Mouse (Mus musculus) lung, adult 2 months (tissue): ENCODE results near the gene Hist1h2ab. TPM values are rescaled to one million over a fixed set of nuclear protein-coding genes. Genes with fewer than 3 reads are reported as not detected.
"Not testable (repeated sequence)": the region's sequence is repeated elsewhere in the genome, so short reads cannot be mapped to it uniquely, and the experiment has no call there.

ENCODE experiments used
- DNase-seq: peaks from one replicate; pipeline ENCODE4 v3.0.0; 2022
- H3K4me1 ChIP-seq: fragments of 200-500 bp; 2 replicates; pipeline ENCODE4 v1.6.1; 2011; ENCODE audit warnings: low read length; ENCODE audit not compliant: control insufficient read depth, insufficient read depth
- H3K4me3 ChIP-seq: fragments of 200-500 bp; replicated peaks from 2 replicates; pipeline ENCODE3; 2011; ENCODE audit warnings: low read depth, mild to moderate bottlenecking, control low read depth, low read length; ENCODE audit errors: extremely low read depth
- CTCF ChIP-seq: fragments of 200-500 bp; IDR thresholded peaks from 2 replicates; pipeline ENCODE4 v1.5.1; 2011; ENCODE audit warnings: mild to moderate bottlenecking, low read length, control low read depth; ENCODE audit not compliant: insufficient read depth
- POLR2A ChIP-seq: fragments of 200-500 bp; IDR thresholded peaks from 2 replicates; pipeline ENCODE4 v1.6.1; 2011; ENCODE audit warnings: low read depth, mild to moderate bottlenecking, control low read depth, low read length, borderline replicate concordance; ENCODE audit errors: extremely low read depth
- whole genome bisulfite sequencing: fragments of 180-500 bp; shearing (Covaris S2); methylation state at CpG from one replicate; pipeline ENCODE4 v1.1.7; 2018; 5-methylcytosine and 5-hydroxymethylcytosine counted together
- polyA plus RNA-seq: library from polyadenylated mRNA; depleted of rRNA; stranded (reverse); fragments of >200 nt; gene quantifications from 2 replicates; pipeline ENCODE4 v1.2.3, GENCODE M21; 2012

The Hist1h2ab gene
- polyA plus RNA-seq, 1 experiment = 2.0 TPM

DNA sequence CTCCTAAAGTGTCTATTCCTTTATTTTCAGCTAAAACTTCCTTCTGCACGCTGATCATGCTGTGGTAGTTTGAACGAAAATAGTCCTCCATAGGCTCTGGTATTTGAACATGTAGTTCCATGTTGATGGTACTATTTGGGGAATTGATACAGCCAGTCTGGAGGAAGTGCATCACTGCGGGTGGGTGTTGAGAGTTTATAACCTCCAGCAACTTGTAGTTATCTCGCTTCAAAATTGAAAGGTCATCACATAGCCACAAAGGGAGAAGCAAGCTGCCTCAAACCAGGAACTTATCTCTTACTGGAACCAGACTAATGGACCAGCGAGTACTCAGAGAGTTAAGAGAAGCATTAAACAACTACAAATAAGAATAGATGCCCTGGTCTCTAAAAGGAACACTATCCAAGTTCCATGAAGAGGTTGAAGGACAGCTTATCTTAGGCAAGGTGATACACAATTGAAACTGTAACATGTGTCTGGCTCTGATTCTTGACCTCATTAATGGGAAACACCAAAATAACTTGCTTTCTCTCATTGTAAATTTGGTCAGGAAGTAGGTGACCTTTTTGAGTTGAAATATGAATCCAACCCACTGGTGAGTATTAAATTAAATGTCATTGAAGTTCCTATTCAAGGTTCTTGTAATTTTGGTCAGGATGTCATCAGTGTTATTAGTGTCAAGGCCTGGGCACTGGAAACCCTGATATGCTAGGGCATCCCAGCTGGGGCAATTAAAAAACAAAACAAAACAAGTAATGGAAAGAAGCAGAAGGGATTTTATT is 34.5 kb upstream of the Hist1h2ab start:
- H3K4me3 ChIP-seq = no peak overlapping the region
- DNase-seq = no peak
- 78% methylated on average over 5 of the region's 5 CpGs for WGBS
- H3K4me1 ChIP-seq = no peaks in the 10 kb centered on the region
- TF ChIP-seq POLR2A (no peak), CTCF (no peak)

DNA sequence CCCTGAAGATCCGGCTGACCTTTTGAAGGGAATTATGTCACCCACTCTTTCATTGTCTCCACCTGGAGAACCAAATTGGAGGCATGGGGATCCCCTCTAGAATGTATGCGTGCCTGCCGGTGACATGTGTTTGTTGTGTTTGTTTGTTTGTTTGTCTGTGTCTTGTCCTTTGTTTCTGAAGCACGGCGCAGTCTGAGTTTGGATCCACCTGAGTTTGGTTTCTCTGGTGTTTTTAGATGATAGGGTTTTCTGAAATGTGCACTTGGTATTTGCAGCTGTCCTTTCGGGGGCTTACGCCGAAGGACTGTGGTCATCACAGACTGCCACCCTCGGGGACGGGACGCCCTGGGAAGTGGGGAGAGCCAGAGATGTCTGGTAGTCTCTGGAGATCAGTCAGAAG is 33.8 kb upstream of the Hist1h2ab start:
- DNase-seq = no peak
- no peak for TF ChIP-seq POLR2A
- no peak for TF ChIP-seq CTCF
- Histone ChIP-seq H3K4me1 (no peaks in the 10 kb centered on the region), H3K4me3 (no peak overlapping the region)
- 49% methylated on average over 11 of the region's 11 CpGs for WGBS

- not testable (repeated sequence) for H3K4me3 ChIP-seq, DNase-seq, H3K4me1 ChIP-seq
- 19% methylated on average over 2 of the region's 2 CpGs for WGBS
Measured at GRCm38 (mm10) chr13:23717593-23718245, 33.2 kb upstream of the Hist1h2ab start.

DNA sequence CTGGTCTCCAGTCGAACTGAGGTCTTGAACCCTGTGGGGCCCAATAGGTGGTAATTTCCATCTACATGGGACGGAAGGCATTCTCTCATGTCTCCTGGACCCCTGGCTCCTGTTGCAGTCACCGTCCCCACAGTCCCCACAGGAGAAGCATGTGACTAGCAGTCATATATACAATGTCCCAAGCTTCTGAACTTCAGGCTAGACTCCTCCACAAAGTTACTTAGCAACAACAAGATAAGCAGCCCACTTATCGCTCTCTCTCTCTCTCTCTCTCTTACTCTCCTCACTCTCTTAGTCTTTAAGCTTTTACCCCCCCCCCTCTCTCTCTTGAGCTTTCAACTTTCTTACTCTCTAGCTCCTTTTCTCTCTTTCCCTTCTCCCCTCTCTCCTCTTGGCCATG is 26.7 kb upstream of the Hist1h2ab start:
- WGBS = 77% methylated on average over 4 of the region's 4 CpGs
- TF ChIP-seq CTCF (no peak), POLR2A (no peak)
- no peak for DNase-seq

DNA sequence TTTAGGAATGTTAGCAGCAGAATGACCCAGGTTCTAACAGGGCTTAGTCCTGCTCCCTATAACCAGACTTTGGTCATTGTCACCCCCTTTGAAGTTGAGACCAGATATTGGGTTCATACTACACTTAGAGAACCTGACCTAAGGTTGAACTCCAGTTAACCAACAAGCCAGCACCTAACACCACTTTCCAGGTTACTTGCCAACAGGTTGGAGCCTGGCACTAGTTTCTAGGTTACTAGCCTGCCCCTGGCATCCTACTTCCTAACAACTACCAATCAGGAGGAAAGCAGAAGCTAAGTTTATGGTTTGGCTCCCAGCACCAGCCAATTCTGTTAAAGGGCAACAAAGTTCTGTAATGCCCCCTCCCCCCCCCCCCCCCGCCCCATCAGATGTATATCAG is 25.7 kb upstream of the Hist1h2ab start:
- WGBS = 95% methylated on average over 1 of the region's 1 CpGs
- no peak for DNase-seq
- no peaks in the 10 kb centered on the region for H3K4me1 ChIP-seq
- TF ChIP-seq CTCF (no peak), POLR2A (no peak)
- H3K4me3 ChIP-seq = no peak overlapping the region

More for the DNA sequence above, 26.7 kb upstream of the Hist1h2ab start:
- no peaks in the 10 kb centered on the region for H3K4me1 ChIP-seq
- no peak overlapping the region for H3K4me3 ChIP-seq

DNA sequence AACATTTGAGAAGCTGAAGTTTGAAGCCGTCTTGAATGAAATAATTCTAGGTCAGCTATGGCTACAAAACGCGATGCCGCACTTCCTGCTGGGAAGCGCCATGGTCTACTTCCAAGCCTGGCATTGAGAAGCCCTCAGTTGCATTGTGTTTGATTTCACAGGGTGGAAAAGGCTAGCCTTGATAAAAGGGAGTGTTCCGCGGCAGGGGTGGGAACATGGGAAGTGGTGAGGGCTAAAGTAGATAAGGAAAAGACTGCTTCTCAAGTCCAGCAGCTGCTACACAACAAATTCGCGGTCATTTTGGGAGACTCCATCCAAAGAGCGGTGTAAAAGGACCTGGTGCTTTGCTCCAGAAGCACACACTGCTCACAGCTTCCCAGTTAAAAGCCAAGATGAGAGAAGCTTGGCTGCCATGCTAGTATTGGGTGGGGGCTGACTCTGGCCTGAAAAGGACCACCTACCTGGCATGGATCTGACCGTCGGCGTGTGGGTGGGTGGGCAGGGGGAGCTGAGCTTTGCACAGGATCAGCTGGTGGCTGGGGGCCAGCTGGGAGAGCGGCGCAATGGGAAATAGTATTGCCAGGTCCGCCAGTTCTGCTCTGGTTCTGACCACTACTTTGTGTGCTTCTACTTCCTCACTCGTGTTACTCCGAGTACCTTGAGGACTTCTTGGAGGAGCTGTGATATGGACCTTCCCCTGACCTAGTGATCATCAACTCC is 22.3 kb upstream of the Hist1h2ab start:
- DNase-seq = no peak
- 79% methylated on average over 18 of the region's 18 CpGs for WGBS
- TF ChIP-seq CTCF (no peak), POLR2A (no peak)

GRCm38 (mm10) chr13:23729192-23729525 is 21.8 kb upstream of the Hist1h2ab start:
- Histone ChIP-seq H3K4me3 (no peak overlapping the region), H3K4me1 (no peaks in the 10 kb centered on the region)
- no peak for DNase-seq
- no peak for TF ChIP-seq POLR2A
- TF ChIP-seq CTCF = no peak
- 80% methylated on average over 9 of the region's 9 CpGs for WGBS

More for the DNA sequence above, 22.3 kb upstream of the Hist1h2ab start:
- Histone ChIP-seq H3K4me1 (no peaks in the 10 kb centered on the region), H3K4me3 (no peak overlapping the region)

DNA sequence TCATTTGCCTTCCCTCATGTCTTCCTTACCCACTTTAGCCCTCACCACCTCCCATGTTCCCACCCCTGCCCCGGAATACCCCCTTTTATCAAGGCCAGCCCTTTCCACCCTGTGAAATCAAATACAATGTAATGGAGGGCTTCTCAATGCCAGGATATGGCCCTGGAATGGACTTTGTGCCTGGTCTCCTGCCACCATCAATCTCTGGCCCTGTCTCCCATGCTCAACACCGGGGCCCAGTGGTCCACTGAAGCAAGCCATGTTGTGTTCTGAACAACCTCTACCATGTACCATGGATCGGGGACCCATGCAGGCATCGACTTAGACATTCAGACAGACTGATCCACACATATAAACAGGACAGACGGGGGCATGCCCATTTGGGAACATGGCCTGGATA is 21.2 kb upstream of the Hist1h2ab start:
- no peak for DNase-seq
- no peaks in the 10 kb centered on the region for H3K4me1 ChIP-seq
- WGBS = 91% methylated on average over 5 of the region's 5 CpGs
- TF ChIP-seq POLR2A (no peak), CTCF (no peak)
- H3K4me3 ChIP-seq = no peak overlapping the region

GRCm38 (mm10) chr13:23730479-23730878 is 20.4 kb upstream of the Hist1h2ab start:
- H3K4me3 ChIP-seq = no peak overlapping the region
- 32% methylated on average over 8 of the region's 8 CpGs for WGBS
- DNase-seq = no peak

DNA sequence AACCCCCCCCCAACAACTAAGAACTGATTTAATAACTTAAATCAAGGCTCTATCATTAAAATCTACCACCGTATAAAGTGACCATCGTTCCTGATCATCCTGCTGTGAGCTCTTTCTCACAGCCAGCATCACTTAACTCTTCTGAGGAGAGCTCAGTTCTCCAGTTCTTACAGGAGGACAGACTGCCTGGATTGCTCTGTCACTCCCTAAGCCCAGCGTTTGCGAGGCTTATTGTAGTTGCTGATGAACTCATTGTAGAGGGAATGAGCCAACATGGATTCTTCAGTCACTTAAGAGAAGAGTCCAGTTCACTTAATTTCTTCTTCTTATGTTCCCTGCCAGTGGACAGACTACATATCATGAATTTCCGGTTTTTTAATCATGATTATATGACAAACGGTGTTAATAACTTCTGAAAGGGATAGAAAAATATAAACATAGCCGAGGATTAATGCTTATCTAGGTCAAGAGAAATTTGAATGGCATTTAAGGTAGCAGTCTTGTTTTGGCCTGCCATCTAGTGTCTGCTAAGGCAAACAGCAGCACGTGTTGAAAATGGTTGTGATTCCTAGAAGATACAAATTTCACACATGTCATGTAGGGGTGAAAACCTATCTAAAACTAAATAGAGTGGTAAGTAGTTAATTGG is 18.6 kb upstream of the Hist1h2ab start:
- no peak for DNase-seq
- H3K4me1 ChIP-seq = no peaks in the 10 kb centered on the region
- 22% methylated on average over 8 of the region's 8 CpGs for WGBS
- no peak overlapping the region for H3K4me3 ChIP-seq
- no peak for TF ChIP-seq POLR2A
- TF ChIP-seq CTCF = peak; percentile 45; the same call in 1 of the 2 replicates

More at GRCm38 (mm10) chr13:23730479-23730878, 20.4 kb upstream of the Hist1h2ab start:
- TF ChIP-seq CTCF (no peak), POLR2A (no peak)
- H3K4me1 ChIP-seq = no peaks in the 10 kb centered on the region
